Mouse (Mus musculus): Measurements from ENCODE around the gene Methig1.
"Not testable (repeated sequence)": the region's sequence is repeated elsewhere in the genome, so short reads cannot be mapped to it uniquely, and the experiment has no call there.

Gene Methig1

GRCm38 (mm10) chr15:100337847-100338246 is 15.1 kb upstream of the Methig1 start:
- DNase-seq (ENCODE audit: low read depth): peak; percentile 63

- not testable (repeated sequence) for DNase-seq (ENCODE audit: low read depth)
These were observed 11.5 kb upstream of the Methig1 start for GRCm38 (mm10) chr15:100341314-100341980.

- no peak for DNase-seq (ENCODE audit: low read depth)
These were observed 7.5 kb upstream of the Methig1 start for GRCm38 (mm10) chr15:100345484-100345883.

- no peak for DNase-seq (ENCODE audit: low read depth)
These were observed 6.2 kb upstream of the Methig1 start for GRCm38 (mm10) chr15:100346761-100347160.

- DNase-seq (ENCODE audit: low read depth): no peak
These were observed 3.5 kb upstream of the Methig1 start for GRCm38 (mm10) chr15:100349496-100349895.

- DNase-seq (ENCODE audit: low read depth): no peak
These were observed 1.4 kb upstream of the Methig1 start for GRCm38 (mm10) chr15:100351501-100352060.

- DNase-seq (ENCODE audit: low read depth): not testable (repeated sequence)
These were observed 450 bp downstream of the Methig1 start for GRCm38 (mm10) chr15:100353399-100353798.

GRCm38 (mm10) chr15:100355876-100356275 is 2.9 kb downstream of the Methig1 start:
- no peak for DNase-seq (ENCODE audit: low read depth)

- DNase-seq (ENCODE audit: low read depth): no peak
These were observed 11.3 kb downstream of the Methig1 start, which contains the start of gene Higd1c for GRCm38 (mm10) chr15:100364242-100364641. Gene Higd1c (plus strand): TSS chr15:100364542.

- DNase-seq (ENCODE audit: low read depth): not testable (repeated sequence)
These were observed 13.0 kb downstream of the Methig1 start for GRCm38 (mm10) chr15:100365967-100366366.

- no peak for DNase-seq (ENCODE audit: low read depth)
These were observed 14.2 kb downstream of the Methig1 start for GRCm38 (mm10) chr15:100367119-100367518.

- DNase-seq (ENCODE audit: low read depth): peak; percentile 65
These were observed 22.1 kb downstream of the Methig1 start for GRCm38 (mm10) chr15:100375066-100375465.

- not testable (repeated sequence) for DNase-seq (ENCODE audit: low read depth)
These were observed 25.0 kb downstream of the Methig1 start for GRCm38 (mm10) chr15:100377847-100378505.

GRCm38 (mm10) chr15:100379658-100380057 is 26.7 kb downstream of the Methig1 start:
- DNase-seq (ENCODE audit: low read depth): no peak

GRCm38 (mm10) chr15:100380104-100380503 is 27.2 kb downstream of the Methig1 start:
- DNase-seq (ENCODE audit: low read depth): no peak

- DNase-seq (ENCODE audit: low read depth): no peak
These were observed 32.8 kb downstream of the Methig1 start for GRCm38 (mm10) chr15:100385705-100386104.

- no peak for DNase-seq (ENCODE audit: low read depth)
These were observed 34.7 kb downstream of the Methig1 start for GRCm38 (mm10) chr15:100387544-100388223.

- DNase-seq (ENCODE audit: low read depth): no peak
These were observed 35.4 kb downstream of the Methig1 start for GRCm38 (mm10) chr15:100388224-100388835.

- no peak for DNase-seq (ENCODE audit: low read depth)
These were observed 35.9 kb downstream of the Methig1 start for GRCm38 (mm10) chr15:100388886-100389285.

GRCm38 (mm10) chr15:100391066-100391465 is 38.1 kb downstream of the Methig1 start:
- no peak for DNase-seq (ENCODE audit: low read depth)

GRCm38 (mm10) chr15:100391599-100391998 is 38.6 kb downstream of the Methig1 start:
- DNase-seq (ENCODE audit: low read depth): no peak

- no peak for DNase-seq (ENCODE audit: low read depth)
These were observed 40.1 kb downstream of the Methig1 start for GRCm38 (mm10) chr15:100393016-100393415.
